Mouse (Mus musculus) lung, adult 2 months (tissue): Measurements from ENCODE around the gene Phf23. TPM values are rescaled to one million over a fixed set of nuclear protein-coding genes. Genes with fewer than 3 reads are reported as not detected.
"Not testable (repeated sequence)": the region's sequence is repeated elsewhere in the genome, so short reads cannot be mapped to it uniquely, and the experiment has no call there.

Experiments used
- DNase-seq: peaks from one replicate; pipeline ENCODE4 v3.0.0; 2022
- H3K4me1 ChIP-seq: fragments of 200-500 bp; 2 replicates; pipeline ENCODE4 v1.6.1; 2011; ENCODE audit warnings: low read length; ENCODE audit not compliant: control insufficient read depth, insufficient read depth
- H3K4me3 ChIP-seq: fragments of 200-500 bp; replicated peaks from 2 replicates; pipeline ENCODE3; 2011; ENCODE audit warnings: low read depth, mild to moderate bottlenecking, control low read depth, low read length; ENCODE audit errors: extremely low read depth
- CTCF ChIP-seq: fragments of 200-500 bp; IDR thresholded peaks from 2 replicates; pipeline ENCODE4 v1.5.1; 2011; ENCODE audit warnings: mild to moderate bottlenecking, low read length, control low read depth; ENCODE audit not compliant: insufficient read depth
- POLR2A ChIP-seq: fragments of 200-500 bp; IDR thresholded peaks from 2 replicates; pipeline ENCODE4 v1.6.1; 2011; ENCODE audit warnings: low read depth, mild to moderate bottlenecking, control low read depth, low read length, borderline replicate concordance; ENCODE audit errors: extremely low read depth
- WGBS: fragments of 180-500 bp; shearing (Covaris S2); methylation state at CpG from one replicate; pipeline ENCODE4 v1.1.7; 2018; 5-methylcytosine and 5-hydroxymethylcytosine counted together
- polyA plus RNA-seq: library from polyadenylated mRNA; depleted of rRNA; stranded (reverse); fragments of >200 nt; gene quantifications from 2 replicates; pipeline ENCODE4 v1.2.3, GENCODE M21; 2012

The Phf23 gene
- polyA plus RNA-seq, 1 experiment, result 22.9 TPM

DNA sequence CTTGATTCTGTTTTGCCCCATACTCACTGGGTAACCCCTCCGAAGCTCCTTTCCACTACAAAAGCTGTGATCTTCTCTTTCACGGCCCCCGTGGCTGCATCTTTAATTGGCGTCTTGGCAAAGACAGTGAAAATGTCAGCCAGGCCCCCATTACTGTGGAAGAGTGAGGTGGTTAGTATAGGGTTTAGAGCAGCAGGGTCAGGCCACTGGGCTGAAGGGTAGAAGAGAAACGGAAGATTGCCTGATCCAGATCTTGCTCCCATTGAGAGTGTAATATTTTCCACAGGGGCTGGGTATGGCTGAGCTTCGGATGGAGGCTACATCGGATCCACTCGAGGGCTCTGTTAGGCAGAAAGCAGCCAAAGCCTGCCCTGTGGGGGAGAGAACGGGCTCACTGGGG is 17.4 kb downstream of the Phf23 start:
- DNase-seq, result no peak

DNA sequence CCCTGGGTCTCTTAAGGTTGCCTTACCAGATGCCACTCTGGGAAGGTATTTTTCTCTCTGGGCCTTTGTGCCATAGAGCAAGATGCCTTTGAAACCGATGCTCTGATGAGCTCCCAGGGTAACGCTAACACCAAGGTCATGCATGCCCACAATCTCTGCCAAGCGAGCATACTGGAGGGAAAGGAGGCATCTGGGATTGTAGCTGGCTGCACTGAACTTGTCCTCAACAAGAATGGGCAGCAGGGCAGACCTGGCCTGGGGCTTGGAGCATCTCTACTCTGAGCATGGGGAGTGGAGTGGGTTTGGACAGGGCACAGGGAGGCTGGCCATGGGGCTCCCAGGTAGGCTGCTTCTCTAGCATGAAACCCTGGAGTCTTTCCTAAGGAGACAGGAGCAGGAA is 17.8 kb downstream of the Phf23 start:
- no peak for DNase-seq
- WGBS, result 84% methylated on average over 3 of the region's 3 CpGs
- peaks cover 6% of the 10 kb centered on the region for H3K4me1 ChIP-seq
- TF ChIP-seq POLR2A (no peak), CTCF (no peak)
- H3K4me3 ChIP-seq, result no peak overlapping the region

More for the DNA sequence above, 17.4 kb downstream of the Phf23 start:
- no peak for TF ChIP-seq POLR2A
- no peak for TF ChIP-seq CTCF
- Histone ChIP-seq H3K4me1 (peaks cover 3% of the 10 kb centered on the region; the same call in 1 of the 2 replicates), H3K4me3 (no peak overlapping the region)
- 87% methylated on average over 9 of the region's 9 CpGs for WGBS

DNA sequence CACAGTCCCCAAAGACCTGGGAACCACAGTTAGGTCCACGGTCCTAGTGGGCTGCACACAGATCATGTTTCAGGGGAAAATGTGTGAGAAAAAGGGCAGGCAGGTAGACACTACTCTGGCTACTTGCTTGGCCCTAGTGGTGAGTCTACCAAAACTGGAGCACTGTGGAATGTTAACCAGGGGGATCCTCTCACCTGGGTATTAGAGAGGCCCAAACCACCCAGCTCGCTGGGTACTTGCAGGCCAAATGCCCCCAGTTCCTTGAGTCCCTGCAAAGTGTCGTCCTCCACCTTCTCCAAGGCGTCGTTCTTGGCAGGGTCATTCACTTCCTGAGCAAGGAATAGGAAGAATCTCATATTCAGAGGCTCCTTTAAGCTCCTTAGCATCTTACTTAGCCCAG is 18.5 kb downstream of the Phf23 start:
- Histone ChIP-seq H3K4me3 (no peak overlapping the region), H3K4me1 (peaks cover 6% of the 10 kb centered on the region)
- no peak for DNase-seq
- WGBS, result 55% methylated on average over 5 of the region's 5 CpGs
- TF ChIP-seq CTCF (no peak), POLR2A (no peak)

DNA sequence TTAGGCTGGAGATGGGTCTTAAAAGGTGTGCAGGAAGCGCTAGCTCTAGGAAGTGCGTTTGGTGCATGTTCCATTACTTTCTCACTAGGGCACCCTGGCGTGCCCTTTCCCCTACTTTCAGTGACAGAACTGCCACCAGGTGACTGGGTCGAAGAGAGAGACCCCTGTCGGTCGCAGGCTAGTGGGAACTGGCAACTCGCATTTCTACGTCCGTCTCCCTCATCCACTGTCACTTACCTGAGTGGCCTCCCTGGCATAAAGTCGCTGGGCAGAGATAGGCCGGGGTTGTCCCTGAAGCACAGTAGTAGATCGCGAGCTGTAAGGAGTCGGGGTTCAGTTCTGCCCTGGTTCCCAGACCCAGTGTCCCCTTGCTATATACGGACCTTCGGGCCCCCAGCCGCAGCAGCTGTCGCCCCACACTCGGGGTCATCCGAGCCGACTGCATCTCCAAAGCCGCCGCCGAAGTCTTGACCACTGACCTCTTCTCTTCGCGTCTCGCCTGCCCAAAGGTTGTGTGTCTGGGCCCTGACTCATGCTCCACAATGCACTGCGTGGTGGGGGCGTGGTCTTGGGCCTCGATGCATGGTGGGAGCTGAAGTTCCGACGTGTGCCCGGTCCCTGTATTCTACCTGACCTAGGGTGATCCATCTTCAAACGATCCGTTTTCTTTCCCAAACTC is 19.4 kb downstream of the Phf23 start, which contains the start of gene Acadvl:
TSS of gene Acadvl (minus strand) at position 532 of the 679 bp plus-strand sequence.
- peak within 1 kb of the TSS; percentile 79 for H3K4me3 ChIP-seq
- peak; percentile 84 for DNase-seq
- TF ChIP-seq CTCF (peak; percentile 39; the same call in 1 of the 2 replicates), POLR2A (peak; percentile 90; the same call in 1 of the 2 replicates)
- WGBS, result under 1% methylated on average over 35 of the region's 35 CpGs
- peaks cover 6% of the 10 kb centered on the region for H3K4me1 ChIP-seq

DNA sequence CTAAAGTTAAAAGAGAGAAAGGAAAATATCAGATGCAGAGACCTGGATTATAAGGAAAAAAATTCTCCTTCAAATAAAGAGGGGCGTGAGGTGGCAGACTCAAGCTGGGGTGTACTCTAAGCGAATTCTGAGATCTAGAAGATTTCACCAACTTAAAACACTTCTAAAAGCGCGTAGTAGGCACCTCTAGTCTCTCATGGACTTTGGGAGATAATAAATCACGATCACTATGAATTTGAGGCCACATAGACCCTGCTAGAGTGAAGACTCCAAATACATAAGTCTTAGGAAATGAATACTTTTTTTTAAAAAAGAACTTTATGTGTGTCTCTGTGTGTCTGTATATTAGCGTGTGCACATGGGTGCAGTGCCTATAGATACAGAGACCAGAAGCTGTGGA is 20.1 kb downstream of the Phf23 start:
- WGBS, result 69% methylated on average over 6 of the region's 6 CpGs
- TF ChIP-seq POLR2A (no peak), CTCF (no peak)
- H3K4me3 ChIP-seq, result no peak overlapping the region
- DNase-seq, result no peak
- peaks cover 6% of the 10 kb centered on the region for H3K4me1 ChIP-seq

DNA sequence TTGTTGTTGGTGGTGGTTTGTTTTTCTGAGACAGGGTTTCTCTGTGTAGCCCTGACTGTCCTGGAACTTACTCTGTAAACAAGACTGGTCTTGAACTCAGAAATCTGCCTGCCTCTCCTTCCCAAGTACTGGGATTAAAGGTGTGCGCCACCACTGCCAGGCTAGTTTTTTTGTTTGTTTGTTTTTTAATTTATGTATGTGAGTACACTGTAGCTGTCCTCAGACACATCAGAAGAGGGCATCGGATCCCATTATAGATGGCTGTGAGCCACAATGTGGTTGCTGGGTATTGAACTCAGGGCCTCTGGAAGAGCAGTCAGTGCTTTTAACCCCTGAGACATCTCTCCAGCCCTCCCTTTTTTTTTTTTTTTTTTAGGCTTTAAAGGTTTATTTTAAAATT is 20.6 kb downstream of the Phf23 start:
- not testable (repeated sequence) for DNase-seq, H3K4me3 ChIP-seq, H3K4me1 ChIP-seq
- 71% methylated on average over 2 of the region's 2 CpGs for WGBS

DNA sequence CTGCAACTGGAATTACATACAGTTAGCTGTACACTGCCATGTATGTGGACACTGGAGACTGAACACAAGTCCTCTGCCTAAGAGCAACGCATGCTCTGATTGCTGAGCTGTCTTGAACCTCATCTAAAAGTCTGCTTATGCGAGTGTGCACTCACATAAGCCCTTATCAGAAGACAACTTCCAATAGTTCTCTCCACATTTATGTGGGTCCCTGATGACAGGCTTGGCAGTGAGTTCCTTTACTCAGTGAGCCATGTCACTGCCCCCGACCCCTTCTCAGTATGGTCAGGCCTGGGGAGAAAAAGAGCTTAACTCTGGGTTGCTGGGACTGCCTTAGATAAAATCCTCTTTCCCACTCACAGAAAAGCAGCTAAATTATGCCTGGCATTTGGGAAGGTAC is 21.1 kb downstream of the Phf23 start, which contains the start of gene Dlg4:
TSS of gene Dlg4 (plus strand) at position 274 of the 400 bp plus-strand sequence.
- WGBS, result 65% methylated on average over 3 of the region's 3 CpGs
- TF ChIP-seq POLR2A (no peak), CTCF (no peak)
- DNase-seq, result no peak
- no peak within 1 kb of the TSS for H3K4me3 ChIP-seq
- H3K4me1 ChIP-seq, result peaks cover 6% of the 10 kb centered on the region

DNA sequence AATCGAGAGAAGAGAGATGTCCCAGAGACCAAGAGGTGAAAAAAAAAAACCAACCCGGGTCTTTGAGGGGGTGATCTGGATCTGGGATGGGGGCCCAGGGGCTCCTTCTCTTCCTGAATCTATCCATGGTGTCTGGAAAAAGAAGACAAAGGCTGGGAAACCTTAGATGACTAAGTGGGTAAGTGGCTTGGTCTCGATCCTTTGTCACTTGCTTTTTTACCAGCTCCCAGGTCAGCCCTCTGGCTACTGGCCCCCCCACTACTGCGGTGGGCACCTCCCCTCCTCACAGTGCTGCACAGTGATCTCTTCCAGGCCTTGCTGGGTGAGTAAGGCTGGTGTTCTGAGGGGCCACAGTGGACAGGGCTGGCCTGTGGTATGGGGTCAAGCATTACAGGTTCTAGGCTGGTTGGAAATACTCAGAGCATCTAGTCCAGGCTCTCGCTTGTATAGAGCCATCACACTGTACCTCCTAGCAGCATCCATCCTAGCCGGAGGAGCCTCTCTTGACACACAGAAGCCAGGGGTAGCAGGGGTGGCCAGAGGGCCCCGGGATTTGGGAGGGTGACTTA is 21.7 kb downstream of the Phf23 start:
- H3K4me1 ChIP-seq, result peaks cover 6% of the 10 kb centered on the region

DNA sequence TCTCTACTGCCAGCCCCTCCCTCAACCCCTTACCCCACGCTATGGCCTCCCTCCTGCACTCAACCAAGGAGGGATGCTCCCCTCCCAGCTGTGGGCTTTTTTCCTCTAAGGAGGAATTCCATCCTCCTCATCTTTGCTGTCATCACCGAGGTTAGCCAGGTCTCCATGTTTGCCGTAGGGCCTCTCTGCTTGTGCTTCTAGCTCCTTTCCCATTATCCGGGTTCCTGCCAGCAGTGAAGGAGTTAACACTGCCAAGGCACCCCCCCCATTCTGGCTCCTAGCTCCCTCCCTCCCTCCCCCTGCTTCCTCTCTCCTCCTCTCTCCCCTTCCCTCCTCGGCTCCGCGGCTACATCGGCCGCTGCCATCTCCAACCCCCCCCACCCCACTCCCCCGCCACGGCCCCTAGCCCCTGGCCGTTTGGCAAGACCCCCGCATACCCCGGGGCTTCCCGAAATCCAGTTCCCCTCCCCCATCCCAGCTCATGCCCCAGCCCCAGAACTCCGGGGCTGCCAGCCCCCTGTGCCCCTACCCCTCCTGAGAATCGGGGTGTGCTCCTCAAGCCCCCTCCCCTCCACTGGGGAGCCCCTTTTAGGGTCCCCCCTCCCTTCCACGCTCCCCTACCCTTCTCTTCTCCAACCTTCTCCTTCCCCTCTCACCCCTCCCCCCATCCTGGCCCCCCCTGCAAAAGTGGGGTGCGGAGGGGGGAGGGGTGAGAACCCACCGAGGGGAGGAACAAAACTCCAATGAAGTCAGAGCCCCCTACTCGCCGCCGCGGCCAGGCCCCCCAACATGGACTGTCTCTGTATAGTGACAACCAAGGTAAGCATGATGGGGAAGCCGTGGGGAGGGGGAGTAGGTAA is 22.8 kb downstream of the Phf23 start:
- Histone ChIP-seq H3K4me3 (peak overlapping the region; percentile 65), H3K4me1 (peaks cover 6% of the 10 kb centered on the region)
- TF ChIP-seq POLR2A (no peak), CTCF (no peak)
- WGBS, result 3% methylated on average over 23 of the region's 25 CpGs
- DNase-seq, result peak; percentile 23

More for the DNA sequence above, 21.7 kb downstream of the Phf23 start:
- no peak for DNase-seq
- TF ChIP-seq POLR2A (no peak), CTCF (no peak)
- no peak overlapping the region for H3K4me3 ChIP-seq
- WGBS, result 48% methylated on average over 7 of the region's 7 CpGs
